Mouse (Mus musculus): ENCODE data around the gene Sfi1. TPM values are rescaled to one million over a fixed set of nuclear protein-coding genes. Genes with fewer than 3 reads are reported as not detected.

Gene Sfi1
- 8.8 and 9.2 TPM in 2 replicates for polyA plus RNA-seq (2014; fragmentation: Nextera tagmentation; extraction: Ambion mirVana)

- no peak for ATAC-seq (ENCODE audit: insufficient number of reproducible peaks, insufficient read depth, low FRiP score, low read depth)
These were observed at the start of gene Sfi1 for GRCm38 (mm10) chr11:3193363-3193762. Gene Sfi1, minus strand, starts transcription at chr11:3193463.

GRCm38 (mm10) chr11:3242395-3242794 is 49.1 kb upstream of the Sfi1 start:
- no peak overlapping the region for H3K4me3 ChIP-seq (ENCODE audit: control insufficient read depth in 1 of 2, insufficient read depth in 1 of 2, low read depth in 1 of 2, low read length in 2 of 2)
- peaks cover 0 to under 1% of the 10 kb centered on the region in 2 experiments; a peak in 1 of 4 replicates for H3K4me1 ChIP-seq (ENCODE audit: control insufficient read depth in 2 of 2, insufficient read depth in 2 of 2, low read length in 2 of 2)
- H3K9me3 ChIP-seq (ENCODE audit: control insufficient read depth, low read length): peaks cover 4% of the 10 kb centered on the region; the same call in 1 of the 2 replicates
- ATAC-seq (ENCODE audit: insufficient number of reproducible peaks, insufficient read depth, low FRiP score, low read depth): no peak
- no peak overlapping the region for H3K9ac ChIP-seq (ENCODE audit: low read length)
- no peaks in the 10 kb centered on the region for H3K27me3 ChIP-seq (ENCODE audit: control insufficient read depth, insufficient read depth, low read length)
- H3K4me2 ChIP-seq (ENCODE audit: low read length): no peak overlapping the region
- H3K27ac ChIP-seq (replicated peaks in 1 of 2; ENCODE audit: control insufficient read depth in 1 of 2, insufficient read depth in 1 of 2, low read depth in 2 of 2, low read length in 2 of 2): no peak overlapping the region
- 92% methylated on average over 7 of the region's 7 CpGs for whole genome bisulfite sequencing
- H3K36me3 ChIP-seq (ENCODE audit: control insufficient read depth, insufficient read depth, low read length): peaks cover 99% of the 10 kb centered on the region

More at GRCm38 (mm10) chr11:3193363-3193762, at the start of gene Sfi1:
- 80% methylated on average over 25 of the region's 25 CpGs for WGBS
- no peak within 1 kb of the TSS for H3K4me3 ChIP-seq (ENCODE audit: control insufficient read depth in 1 of 2, insufficient read depth in 1 of 2, low read depth in 1 of 2, low read length in 2 of 2)
- no peaks in the 10 kb centered on the region for H3K36me3 ChIP-seq (ENCODE audit: control insufficient read depth, insufficient read depth, low read length)
- no peak within 1 kb of the TSS for H3K9ac ChIP-seq (ENCODE audit: low read length)
- H3K27ac ChIP-seq (replicated peaks in 1 of 2; ENCODE audit: control insufficient read depth in 1 of 2, insufficient read depth in 1 of 2, low read depth in 2 of 2, low read length in 2 of 2): no peak within 1 kb of the TSS
- H3K9me3 ChIP-seq (ENCODE audit: control insufficient read depth, low read length): no peaks in the 10 kb centered on the region
- H3K4me1 ChIP-seq (ENCODE audit: control insufficient read depth in 2 of 2, insufficient read depth in 2 of 2, low read length in 2 of 2): no peaks in the 10 kb centered on the region
- H3K4me2 ChIP-seq (ENCODE audit: low read length): no peak within 1 kb of the TSS
- no peaks in the 10 kb centered on the region for H3K27me3 ChIP-seq (ENCODE audit: control insufficient read depth, insufficient read depth, low read length)

- no peak for ATAC-seq (ENCODE audit: insufficient number of reproducible peaks, insufficient read depth, low FRiP score, low read depth)
- Histone ChIP-seq H3K9ac (ENCODE audit: low read length) (no peak overlapping the region), H3K36me3 (ENCODE audit: control insufficient read depth, insufficient read depth, low read length) (peaks cover 89% of the 10 kb centered on the region), H3K9me3 (ENCODE audit: control insufficient read depth, low read length) (no peaks in the 10 kb centered on the region), H3K27me3 (ENCODE audit: control insufficient read depth, insufficient read depth, low read length) (no peaks in the 10 kb centered on the region), H3K4me3 (ENCODE audit: control insufficient read depth in 1 of 2, insufficient read depth in 1 of 2, low read depth in 1 of 2, low read length in 2 of 2) (no peak overlapping the region), H3K4me2 (ENCODE audit: low read length) (no peak overlapping the region), H3K4me1 (ENCODE audit: control insufficient read depth in 2 of 2, insufficient read depth in 2 of 2, low read length in 2 of 2) (no peaks in the 10 kb centered on the region), H3K27ac (replicated peaks in 1 of 2; ENCODE audit: control insufficient read depth in 1 of 2, insufficient read depth in 1 of 2, low read depth in 2 of 2, low read length in 2 of 2) (no peak overlapping the region)
- WGBS: 83% methylated on average over 5 of the region's 5 CpGs
These were observed 42.0 kb upstream of the Sfi1 start for GRCm38 (mm10) chr11:3235277-3235676.

GRCm38 (mm10) chr11:3233704-3234103 is 40.4 kb upstream of the Sfi1 start:
- Histone ChIP-seq H3K4me2 (ENCODE audit: low read length) (no peak overlapping the region), H3K27me3 (ENCODE audit: control insufficient read depth, insufficient read depth, low read length) (no peaks in the 10 kb centered on the region), H3K36me3 (ENCODE audit: control insufficient read depth, insufficient read depth, low read length) (peaks cover 89% of the 10 kb centered on the region), H3K9me3 (ENCODE audit: control insufficient read depth, low read length) (no peaks in the 10 kb centered on the region), H3K27ac (replicated peaks in 1 of 2; ENCODE audit: control insufficient read depth in 1 of 2, insufficient read depth in 1 of 2, low read depth in 2 of 2, low read length in 2 of 2) (no peak overlapping the region), H3K9ac (ENCODE audit: low read length) (no peak overlapping the region), H3K4me1 (ENCODE audit: control insufficient read depth in 2 of 2, insufficient read depth in 2 of 2, low read length in 2 of 2) (no peaks in the 10 kb centered on the region), H3K4me3 (ENCODE audit: control insufficient read depth in 1 of 2, insufficient read depth in 1 of 2, low read depth in 1 of 2, low read length in 2 of 2) (no peak overlapping the region)
- WGBS: 93% methylated on average over 4 of the region's 4 CpGs
- no peak for ATAC-seq (ENCODE audit: insufficient number of reproducible peaks, insufficient read depth, low FRiP score, low read depth)

- ATAC-seq (ENCODE audit: insufficient number of reproducible peaks, insufficient read depth, low FRiP score, low read depth): no peak
- Histone ChIP-seq H3K4me1 (ENCODE audit: control insufficient read depth in 2 of 2, insufficient read depth in 2 of 2, low read length in 2 of 2) (no peaks in the 10 kb centered on the region), H3K9me3 (ENCODE audit: control insufficient read depth, low read length) (no peaks in the 10 kb centered on the region), H3K36me3 (ENCODE audit: control insufficient read depth, insufficient read depth, low read length) (peaks cover 87% of the 10 kb centered on the region), H3K9ac (ENCODE audit: low read length) (no peak overlapping the region), H3K4me3 (ENCODE audit: control insufficient read depth in 1 of 2, insufficient read depth in 1 of 2, low read depth in 1 of 2, low read length in 2 of 2) (no peak overlapping the region), H3K4me2 (ENCODE audit: low read length) (no peak overlapping the region), H3K27me3 (ENCODE audit: control insufficient read depth, insufficient read depth, low read length) (no peaks in the 10 kb centered on the region), H3K27ac (replicated peaks in 1 of 2; ENCODE audit: control insufficient read depth in 1 of 2, insufficient read depth in 1 of 2, low read depth in 2 of 2, low read length in 2 of 2) (no peak overlapping the region)
- 88% methylated on average over 3 of the region's 3 CpGs for WGBS
These were observed 39.0 kb upstream of the Sfi1 start for GRCm38 (mm10) chr11:3232248-3232647.

- Histone ChIP-seq H3K4me1 (ENCODE audit: control insufficient read depth in 2 of 2, insufficient read depth in 2 of 2, low read length in 2 of 2) (no peaks in the 10 kb centered on the region), H3K36me3 (ENCODE audit: control insufficient read depth, insufficient read depth, low read length) (peaks cover 98% of the 10 kb centered on the region), H3K27me3 (ENCODE audit: control insufficient read depth, insufficient read depth, low read length) (no peaks in the 10 kb centered on the region), H3K9ac (ENCODE audit: low read length) (no peak overlapping the region), H3K4me2 (ENCODE audit: low read length) (no peak overlapping the region), H3K9me3 (ENCODE audit: control insufficient read depth, low read length) (no peaks in the 10 kb centered on the region), H3K27ac (replicated peaks in 1 of 2; ENCODE audit: control insufficient read depth in 1 of 2, insufficient read depth in 1 of 2, low read depth in 2 of 2, low read length in 2 of 2) (no peak overlapping the region), H3K4me3 (ENCODE audit: control insufficient read depth in 1 of 2, insufficient read depth in 1 of 2, low read depth in 1 of 2, low read length in 2 of 2) (no peak overlapping the region)
- no peak for ATAC-seq (ENCODE audit: insufficient number of reproducible peaks, insufficient read depth, low FRiP score, low read depth)
- WGBS: 91% methylated on average over 3 of the region's 3 CpGs
These were observed 33.9 kb upstream of the Sfi1 start for GRCm38 (mm10) chr11:3227113-3227512.

GRCm38 (mm10) chr11:3223105-3223504 is 29.8 kb upstream of the Sfi1 start:
- Histone ChIP-seq H3K9ac (ENCODE audit: low read length) (no peak overlapping the region), H3K27me3 (ENCODE audit: control insufficient read depth, insufficient read depth, low read length) (no peaks in the 10 kb centered on the region), H3K4me2 (ENCODE audit: low read length) (no peak overlapping the region), H3K9me3 (ENCODE audit: control insufficient read depth, low read length) (no peaks in the 10 kb centered on the region), H3K4me1 (ENCODE audit: control insufficient read depth in 2 of 2, insufficient read depth in 2 of 2, low read length in 2 of 2) (no peaks in the 10 kb centered on the region), H3K4me3 (ENCODE audit: control insufficient read depth in 1 of 2, insufficient read depth in 1 of 2, low read depth in 1 of 2, low read length in 2 of 2) (no peak overlapping the region), H3K36me3 (ENCODE audit: control insufficient read depth, insufficient read depth, low read length) (peaks cover 95% of the 10 kb centered on the region), H3K27ac (replicated peaks in 1 of 2; ENCODE audit: control insufficient read depth in 1 of 2, insufficient read depth in 1 of 2, low read depth in 2 of 2, low read length in 2 of 2) (no peak overlapping the region)
- ATAC-seq (ENCODE audit: insufficient number of reproducible peaks, insufficient read depth, low FRiP score, low read depth): no peak
- WGBS: 71% methylated on average over 5 of the region's 5 CpGs

GRCm38 (mm10) chr11:3212526-3212925 is 19.3 kb upstream of the Sfi1 start:
- Histone ChIP-seq H3K4me2 (ENCODE audit: low read length) (no peak overlapping the region), H3K9ac (ENCODE audit: low read length) (no peak overlapping the region), H3K27me3 (ENCODE audit: control insufficient read depth, insufficient read depth, low read length) (no peaks in the 10 kb centered on the region), H3K27ac (replicated peaks in 1 of 2; ENCODE audit: control insufficient read depth in 1 of 2, insufficient read depth in 1 of 2, low read depth in 2 of 2, low read length in 2 of 2) (no peak overlapping the region), H3K36me3 (ENCODE audit: control insufficient read depth, insufficient read depth, low read length) (peaks cover 82% of the 10 kb centered on the region), H3K4me1 (ENCODE audit: control insufficient read depth in 2 of 2, insufficient read depth in 2 of 2, low read length in 2 of 2) (no peaks in the 10 kb centered on the region), H3K9me3 (ENCODE audit: control insufficient read depth, low read length) (no peaks in the 10 kb centered on the region), H3K4me3 (ENCODE audit: control insufficient read depth in 1 of 2, insufficient read depth in 1 of 2, low read depth in 1 of 2, low read length in 2 of 2) (no peak overlapping the region)
- ATAC-seq (ENCODE audit: insufficient number of reproducible peaks, insufficient read depth, low FRiP score, low read depth): no peak
- 90% methylated on average over 1 of the region's 1 CpGs for WGBS
